Mouse (Mus musculus) ES-Bruce4 (cell line): ENCODE results near the gene Col20a1.

Experiments
- CTCF ChIP-seq: IDR thresholded peaks from one replicate; pipeline ENCODE4 v1.8.1; 2011; ENCODE audit warnings: low read depth, low read length
- EP300 ChIP-seq: IDR thresholded peaks from 2 replicates; pipeline ENCODE4 v1.6.1; 2011; ENCODE audit warnings: low read depth, low read length; ENCODE audit not compliant: insufficient read depth

DNA sequence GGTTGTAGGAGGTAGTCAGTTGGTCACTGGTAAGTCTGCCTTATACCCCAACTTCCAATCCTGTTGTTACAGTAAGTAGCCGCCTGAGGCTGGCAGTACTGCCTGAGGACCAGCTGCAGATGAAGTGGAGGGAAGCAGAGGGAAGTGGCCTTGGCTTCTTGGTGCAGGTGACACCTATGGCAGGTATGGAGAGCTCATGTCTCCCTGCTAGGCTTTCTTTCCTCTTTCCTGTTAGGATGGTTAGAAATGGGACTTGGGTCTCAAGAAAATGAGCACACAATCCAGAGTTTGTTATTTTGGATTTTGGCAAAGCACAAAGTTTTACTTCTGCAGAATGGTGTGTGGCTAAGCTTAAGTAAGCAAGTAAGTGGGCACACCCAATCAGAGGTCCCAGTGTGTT lies 2.6 kb downstream of the Col20a1 start:
- TF ChIP-seq EP300, result no peak
- no peak for TF ChIP-seq CTCF
